Mouse (Mus musculus) heart, adult 9 months (tissue): ENCODE results near the gene Zfp951.
"Not testable (repeated sequence)": the region's sequence is repeated elsewhere in the genome, so short reads cannot be mapped to it uniquely, and the experiment has no call there.

Source experiments
- DNase-seq, 2 experiments: peaks; one replicate each; pipeline ENCODE4 v3.0.0; 2022; ENCODE audit warnings: low spot score in 2 of 2

The Zfp951 gene

DNA sequence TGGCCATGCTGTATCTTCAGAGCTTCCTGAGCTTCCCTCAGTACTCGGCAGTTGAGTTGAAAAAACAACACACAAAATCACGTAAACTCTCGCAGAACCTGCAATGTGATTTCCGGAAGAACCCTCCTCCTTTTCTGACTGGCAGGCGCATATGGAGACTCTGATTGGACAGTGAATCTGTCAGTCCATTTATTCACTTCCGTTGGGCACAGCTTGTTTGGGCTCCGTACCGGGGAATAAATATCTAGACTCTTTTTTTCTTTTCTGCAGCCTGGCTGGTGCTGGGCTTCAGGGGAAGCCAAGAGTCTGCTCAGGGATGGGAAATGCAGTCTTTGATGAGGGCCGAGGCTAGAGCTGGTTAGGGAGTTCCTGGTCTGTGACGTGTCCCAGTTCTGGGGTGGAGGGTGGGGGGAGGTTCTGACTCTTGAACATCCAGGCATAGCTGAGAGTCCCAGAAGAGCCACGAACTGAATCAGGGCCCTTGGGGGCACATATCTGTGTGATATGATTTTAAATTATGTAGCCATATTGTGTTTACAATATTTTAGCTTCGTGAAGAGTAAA lies at the start of gene Zfp951:
Gene Zfp951 (minus strand): TSS at position 109 of the 564 bp plus-strand sequence.
- DNase-seq = peak; percentile 85 to 87

DNA sequence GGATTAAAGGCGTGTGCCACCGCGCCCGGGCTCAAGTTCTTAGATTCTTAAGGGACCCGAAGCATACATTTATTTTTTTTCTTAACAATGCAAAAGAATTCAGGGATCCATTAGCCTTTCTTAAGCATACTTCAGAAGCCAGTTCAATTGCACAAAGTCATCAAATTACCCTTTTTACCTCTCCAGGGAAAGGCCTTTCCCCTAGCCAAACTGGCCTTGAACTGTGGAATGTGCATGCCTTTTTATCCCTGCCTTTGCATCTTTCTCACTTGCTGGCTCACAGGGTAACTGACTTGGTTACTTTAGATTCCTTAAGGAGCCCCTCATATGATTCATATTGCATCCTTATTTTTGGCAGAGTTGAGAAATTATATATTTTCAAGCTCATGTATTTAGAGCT lies 46.7 kb upstream of the Zfp951 start:
- not testable (repeated sequence) for DNase-seq

GRCm38 (mm10) chr5:104859045-104859961 lies 567 bp downstream of the Zfp951 start:
- DNase-seq = not testable (repeated sequence)

GRCm38 (mm10) chr5:104854546-104854945 lies 5.3 kb downstream of the Zfp951 start:
- DNase-seq = not testable (repeated sequence)

- no peak for DNase-seq
Observed at GRCm38 (mm10) chr5:104833330-104833729, 26.5 kb downstream of the Zfp951 start.

GRCm38 (mm10) chr5:104829611-104830010 lies 30.3 kb downstream of the Zfp951 start:
- no peak for DNase-seq

DNA sequence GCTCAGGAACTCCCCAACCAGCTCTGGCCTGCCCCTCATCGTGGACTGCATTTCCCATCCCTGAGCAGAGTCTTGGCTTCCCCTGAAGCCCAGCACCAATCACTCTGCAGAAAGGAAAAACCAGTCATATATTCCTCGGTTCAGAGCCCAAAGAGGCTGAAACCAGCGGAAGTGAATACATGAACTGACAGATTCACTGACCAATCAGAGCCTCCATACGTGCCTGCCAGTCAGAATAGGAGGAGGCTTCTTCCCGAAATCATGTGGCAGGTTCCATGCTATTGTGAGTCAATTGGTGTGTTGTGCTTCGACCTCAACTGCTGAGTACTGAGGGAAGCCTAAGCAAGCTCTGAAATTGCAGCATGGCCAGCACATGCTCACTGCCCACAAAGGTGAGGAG lies 89.7 kb downstream of the Zfp951 start:
- DNase-seq = not testable (repeated sequence)
